Mouse (Mus musculus) cerebral cortex, adult 2 months (tissue): ENCODE measurements around the gene Hexb.

Experiments
- WGBS: fragments of 180-500 bp; shearing (Covaris S2); methylation state at CpG from one replicate; pipeline ENCODE4 v1.1.7; 2018; 5-methylcytosine and 5-hydroxymethylcytosine counted together

Hexb gene

DNA sequence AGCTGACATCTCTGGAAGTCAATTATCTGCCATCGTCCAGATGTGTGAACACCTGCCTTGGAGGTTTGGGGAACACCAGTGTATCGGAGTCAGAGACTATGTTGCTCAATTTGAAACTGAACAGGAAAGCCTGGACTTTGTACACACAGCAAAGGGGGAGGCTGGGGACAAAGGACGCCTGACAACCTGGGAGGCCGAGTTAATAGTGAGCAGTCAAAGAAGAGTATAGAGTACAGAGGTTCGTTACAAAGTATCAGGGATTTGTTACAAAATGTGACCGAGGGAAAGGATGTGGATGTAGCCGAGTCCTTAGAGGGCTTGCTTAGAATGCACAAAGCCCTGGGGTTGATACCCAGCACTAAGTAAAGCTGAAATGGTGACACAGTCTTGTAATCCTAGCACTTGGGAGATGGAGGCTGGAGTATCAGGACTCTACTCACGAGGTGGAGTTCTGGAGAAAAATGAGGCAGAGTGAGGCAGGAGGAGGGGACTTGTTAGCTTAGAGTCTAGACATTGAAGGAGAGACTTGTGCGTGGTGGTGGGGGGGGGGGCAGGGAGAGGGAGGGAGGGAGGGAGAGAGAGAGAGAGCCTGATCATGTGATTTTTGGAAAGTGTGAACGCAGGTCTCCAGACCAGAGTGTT, 26.3 kb upstream of the Hexb start:
- WGBS, result 78% methylated on average over 10 of the region's 10 CpGs

- 91% methylated on average over 8 of the region's 8 CpGs for WGBS
These were observed 25.7 kb upstream of the Hexb start for GRCm38 (mm10) chr13:97223856-97224255.

DNA sequence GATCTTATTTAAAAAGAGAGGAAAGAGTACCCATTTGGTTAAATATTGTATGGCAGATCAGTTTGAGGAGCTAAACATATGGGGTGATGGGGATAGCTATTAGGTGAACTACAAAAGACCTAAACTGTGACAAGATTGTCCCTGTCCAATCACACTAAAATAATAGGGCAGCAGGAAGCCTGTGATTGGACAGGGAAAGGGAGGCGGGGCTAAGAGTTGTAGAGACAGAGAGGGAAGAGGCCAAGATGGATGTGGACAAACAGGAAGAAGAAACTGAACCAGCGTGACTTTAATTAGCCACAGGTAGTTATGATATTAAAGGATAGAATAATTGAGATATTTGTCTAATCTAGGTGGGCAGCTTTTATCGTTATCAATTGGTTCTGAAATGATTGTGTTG, 21.9 kb upstream of the Hexb start:
- 90% methylated on average over 3 of the region's 3 CpGs for WGBS

DNA sequence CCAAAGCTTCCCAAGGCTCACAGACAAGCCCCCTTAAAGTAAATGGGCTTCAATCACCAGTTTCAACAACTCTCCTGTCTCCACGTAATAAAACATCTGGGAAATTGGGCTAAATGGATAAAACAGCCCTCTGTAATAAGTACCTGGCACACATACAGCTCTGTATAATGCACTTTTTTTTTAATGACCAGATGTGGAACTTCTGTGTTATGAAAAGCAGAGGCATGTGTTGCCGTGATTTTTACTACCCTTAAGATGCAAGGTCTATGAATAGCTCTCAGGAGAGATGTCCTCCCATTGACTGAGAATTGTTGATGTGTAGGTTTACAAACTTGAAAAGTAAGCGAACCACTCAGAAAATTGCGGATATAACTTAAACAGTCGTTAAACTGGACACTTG, 18.0 kb upstream of the Hexb start:
- 89% methylated on average over 5 of the region's 5 CpGs for WGBS

- WGBS, result 67% methylated on average over 4 of the region's 4 CpGs
These were observed 17.4 kb upstream of the Hexb start for GRCm38 (mm10) chr13:97215563-97215962.

- 72% methylated on average over 3 of the region's 3 CpGs for WGBS
These were observed 16.6 kb upstream of the Hexb start for GRCm38 (mm10) chr13:97214583-97215268.

DNA sequence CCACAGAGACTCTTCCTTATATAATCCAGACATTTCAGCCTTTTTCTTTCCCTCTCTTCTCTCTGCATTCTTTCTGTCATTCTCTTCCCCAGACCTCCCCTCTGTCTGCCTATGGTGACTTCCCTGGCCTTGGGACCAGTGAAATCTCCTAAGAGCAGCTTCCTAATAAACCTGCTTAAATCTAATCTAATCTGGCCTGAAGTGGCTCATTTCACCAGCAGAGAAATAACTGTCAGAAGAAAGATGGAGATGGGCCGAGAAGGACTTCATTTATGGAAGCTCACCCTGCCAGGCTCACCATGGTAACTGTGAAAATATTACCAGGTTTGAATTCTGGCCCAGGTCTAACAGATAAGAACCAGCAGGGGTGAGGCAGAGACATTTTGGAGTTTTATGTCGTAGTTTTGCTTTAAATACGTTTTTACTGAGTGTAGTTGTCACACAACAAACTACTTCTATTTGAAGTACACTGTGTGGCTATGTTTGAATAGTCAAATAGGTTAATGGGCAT, 10.4 kb upstream of the Hexb start:
- 59% methylated on average over 3 of the region's 3 CpGs for WGBS

DNA sequence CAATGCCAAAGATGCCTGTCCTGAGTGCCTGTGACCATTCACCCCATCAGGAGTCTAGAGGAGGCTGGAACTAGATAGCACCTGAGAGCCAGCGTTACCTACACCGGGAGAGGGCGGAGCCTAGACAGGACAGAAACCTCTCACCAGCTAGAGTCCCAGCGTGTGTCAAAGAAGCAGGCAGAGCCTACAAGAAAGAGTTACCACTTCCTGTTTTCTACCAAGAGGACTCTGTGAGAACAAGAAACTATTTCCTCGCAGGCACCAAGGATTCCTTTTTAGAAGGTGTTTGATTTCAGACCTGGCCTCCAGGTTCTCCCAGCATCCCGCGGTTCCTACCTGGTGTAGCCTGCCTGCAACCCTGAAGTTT, 9.9 kb upstream of the Hexb start:
- WGBS, result 69% methylated on average over 7 of the region's 7 CpGs

DNA sequence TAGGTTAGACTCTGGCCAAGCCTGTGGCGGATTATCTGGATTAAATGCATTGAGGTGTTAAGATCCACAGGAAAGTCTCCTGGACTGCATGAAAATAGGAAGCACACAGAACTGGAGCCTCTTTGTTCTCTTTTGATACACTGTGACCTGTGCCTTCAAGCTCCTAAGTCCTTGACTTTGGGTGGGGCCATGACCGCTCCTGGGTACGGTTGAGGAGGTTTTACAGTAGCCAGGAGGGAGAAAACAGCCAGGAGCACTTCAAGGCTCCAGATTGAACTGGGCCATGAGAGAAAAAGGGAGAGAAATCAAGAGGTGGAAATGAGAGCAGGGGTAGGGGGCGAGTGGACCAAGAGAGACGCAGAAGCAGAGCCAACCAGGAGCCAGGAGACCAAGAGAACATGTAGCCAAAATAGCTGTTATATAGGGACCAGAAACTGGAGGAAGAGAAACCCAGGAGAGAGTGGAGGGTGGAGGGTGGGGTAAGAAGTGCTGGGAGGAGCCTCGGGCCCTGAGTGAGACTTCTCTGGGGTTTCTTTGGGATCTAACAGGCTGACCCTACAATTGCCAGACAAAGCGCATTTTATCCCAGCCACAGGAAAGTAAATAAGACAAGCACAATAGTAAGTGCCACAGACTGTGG, 9.4 kb upstream of the Hexb start:
- 87% methylated on average over 7 of the region's 7 CpGs for WGBS

- 84% methylated on average over 2 of the region's 2 CpGs for WGBS
These were observed 7.9 kb upstream of the Hexb start for GRCm38 (mm10) chr13:97206046-97206445.

GRCm38 (mm10) chr13:97205052-97205701, 7.0 kb upstream of the Hexb start:
- WGBS, result 3% methylated on average over 18 of the region's 18 CpGs

GRCm38 (mm10) chr13:97201896-97202295, 3.7 kb upstream of the Hexb start:
- WGBS, result 79% methylated on average over 4 of the region's 4 CpGs

DNA sequence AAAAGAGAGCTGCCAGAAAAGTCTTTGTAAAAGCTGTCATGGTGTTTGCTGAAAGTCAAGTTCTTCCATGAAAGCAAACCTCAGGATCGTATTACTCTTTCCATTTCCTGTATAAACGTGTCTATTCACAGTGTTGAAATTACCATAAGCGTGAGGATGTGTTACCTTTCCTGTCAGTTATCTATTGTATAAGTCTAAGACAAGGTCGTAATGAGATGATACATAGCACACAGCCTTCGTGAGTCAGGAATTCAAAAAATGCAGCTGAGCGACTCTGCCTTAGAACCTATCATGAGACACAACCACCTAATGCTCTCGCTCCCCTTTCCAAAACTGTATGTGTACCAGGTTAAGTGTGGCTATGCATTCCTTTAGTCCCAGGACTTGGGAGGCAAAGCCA, 2.9 kb upstream of the Hexb start:
- 80% methylated on average over 7 of the region's 7 CpGs for WGBS

DNA sequence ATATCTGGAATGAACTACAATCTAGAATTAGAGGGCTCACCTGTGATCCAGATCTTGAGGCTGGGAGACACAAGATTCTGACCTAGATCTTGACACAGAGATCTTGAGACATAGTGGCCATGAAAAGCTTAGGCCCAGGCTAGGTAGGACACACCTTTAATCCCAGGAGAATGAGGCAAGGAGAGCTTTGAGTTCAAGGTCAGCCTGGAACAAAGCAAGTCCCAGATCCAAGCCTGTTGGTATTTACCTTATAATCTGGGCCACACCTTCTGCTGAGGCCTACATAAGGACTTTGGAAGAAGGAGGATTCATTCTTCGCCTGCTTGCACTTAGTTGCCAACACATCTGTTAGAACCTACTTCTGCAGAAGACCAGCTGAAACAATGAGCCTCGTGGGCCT, 966 bp upstream of the Hexb start:
- 74% methylated on average over 2 of the region's 2 CpGs for WGBS

- WGBS, result 78% methylated on average over 2 of the region's 2 CpGs
These were observed 1.3 kb downstream of the Hexb start for GRCm38 (mm10) chr13:97196925-97197218.

- 77% methylated on average over 12 of the region's 12 CpGs for WGBS
These were observed 1.8 kb downstream of the Hexb start for GRCm38 (mm10) chr13:97196186-97196924.

DNA sequence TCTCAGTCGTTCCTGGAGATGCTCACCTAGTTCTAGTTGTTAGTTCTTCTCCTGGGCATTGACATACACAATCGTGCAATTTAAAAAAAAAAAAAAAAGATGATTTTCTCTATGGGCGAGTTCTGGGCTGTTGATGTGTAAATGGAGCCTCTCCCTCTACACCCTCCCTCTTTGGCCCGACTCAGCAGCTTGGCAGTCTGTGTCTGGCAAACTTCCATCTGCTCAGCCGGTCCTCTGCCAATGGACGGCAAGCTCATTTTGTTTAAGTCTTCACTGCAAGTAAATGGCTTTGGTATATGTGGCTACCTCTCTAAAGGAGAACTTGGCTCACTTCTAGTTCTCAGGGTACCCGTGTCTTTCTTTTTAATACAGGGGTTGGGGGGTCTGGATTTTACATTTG, 4.7 kb downstream of the Hexb start:
- WGBS, result 24% methylated on average over 7 of the region's 7 CpGs

- 86% methylated on average over 11 of the region's 11 CpGs for WGBS
These were observed 5.5 kb downstream of the Hexb start for GRCm38 (mm10) chr13:97192649-97193048.

DNA sequence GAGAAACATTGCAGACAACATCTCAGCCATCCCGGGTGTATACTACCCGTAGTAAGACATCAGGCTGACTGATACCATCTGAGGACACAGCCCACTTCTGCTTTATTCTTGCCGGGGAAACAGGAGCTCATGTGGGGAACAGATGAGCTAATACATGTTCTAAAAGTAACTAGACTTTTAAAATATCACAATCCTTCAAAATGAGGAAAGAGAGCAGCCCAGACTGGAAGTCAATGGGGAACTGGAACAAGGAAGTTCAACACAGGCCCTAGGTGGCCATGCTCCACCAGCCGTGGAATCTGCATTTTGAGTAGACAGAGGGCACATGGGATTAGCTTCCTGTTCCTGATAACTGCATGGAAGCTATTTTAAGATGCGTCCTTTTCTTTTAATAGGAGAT, 10.5 kb downstream of the Hexb start:
- 69% methylated on average over 5 of the region's 5 CpGs for WGBS

- WGBS, result 73% methylated on average over 4 of the region's 4 CpGs
These were observed 11.8 kb downstream of the Hexb start for GRCm38 (mm10) chr13:97186346-97186745.

- 57% methylated on average over 5 of the region's 5 CpGs for WGBS
These were observed 13.5 kb downstream of the Hexb start for GRCm38 (mm10) chr13:97184656-97185055.

DNA sequence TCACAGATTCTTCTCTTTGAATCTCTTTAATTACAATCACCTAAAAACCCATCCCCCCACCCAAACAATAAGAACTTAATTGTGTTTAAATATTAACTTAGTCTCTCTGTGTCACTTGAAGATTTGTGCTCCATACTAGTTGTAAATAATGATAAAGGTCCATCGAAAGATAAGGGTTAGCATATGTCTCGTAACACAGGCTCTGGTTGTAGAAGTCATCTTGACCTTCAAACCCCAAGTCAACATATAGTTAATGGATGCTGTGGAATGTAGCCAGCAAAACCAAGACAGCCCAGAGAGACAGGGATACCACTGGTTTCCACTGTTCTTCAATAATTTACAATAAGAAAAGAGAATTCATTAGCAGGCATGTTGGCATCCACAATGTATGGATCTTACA, 14.0 kb downstream of the Hexb start:
- 98% methylated on average over 2 of the region's 2 CpGs for WGBS
